Comparison of ENCODE assay signal across 16 mouse cellular contexts in the genomic region with DNA sequence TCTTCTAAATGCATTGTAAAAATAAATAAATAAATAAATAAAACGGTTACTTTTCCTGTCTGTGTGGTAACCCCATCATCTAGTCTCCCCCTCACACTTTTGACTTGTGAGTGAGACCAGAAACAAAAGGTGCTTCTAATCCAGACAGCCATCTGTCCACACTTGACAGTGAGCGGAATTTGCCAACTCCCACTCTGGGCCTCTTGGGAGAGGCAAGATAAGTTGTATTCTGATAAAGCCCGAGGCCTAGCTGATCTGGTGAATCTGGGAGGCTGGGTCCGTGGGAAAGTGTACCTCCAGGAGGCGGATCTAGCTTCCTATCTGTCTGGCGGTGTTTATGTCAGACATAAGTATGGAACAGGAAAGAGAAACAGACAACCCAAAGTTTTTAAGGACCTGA. TPM values are rescaled to one million over a fixed set of nuclear protein-coding genes. Genes with fewer than 3 reads are reported as not detected.
DNase-seq lines count a peak whose midpoint lies in the region; ATAC-seq and TF ChIP-seq lines count a peak whose summit lies in the region.
"Had no signal": no experiment of that assay in that cellular context is flagged by ENCODE, and none has a peak within 500 bp of the region (broad histone marks: within the 10 kb centered on the region; RNA-seq: fewer than 3 reads in every experiment).

No protein-coding gene starts in this region.

- peak overlapping the region; percentile 45 for H3K27ac ChIP-seq in heart, embryonic 15.5 days
- no peak overlapping the region for H3K27ac ChIP-seq in liver, embryonic 14.5 days
- no peak overlapping the region for H3K27ac ChIP-seq in forebrain, embryonic 12.5 days
- H3K27ac ChIP-seq: neural tube, embryonic 13.5 days had no signal

- no peak for ATAC-seq in heart, embryonic 15.5 days (replicated peaks; ENCODE audit: insufficient number of reproducible peaks, insufficient read depth, low FRiP score, low read depth)
- peak; percentile 76; the same call in 1 of the 2 replicates for ATAC-seq in liver, embryonic 14.5 days (ENCODE audit: insufficient read depth)
- no peak for ATAC-seq in forebrain, embryonic 12.5 days (ENCODE audit: low FRiP score)
- ATAC-seq: forebrain, embryonic 14.5 days had no signal

- peak overlapping the region; percentile 18; the same call in 1 of the 2 replicates for H3K4me2 ChIP-seq in heart, embryonic 15.5 days
- peak overlapping the region; percentile 1; the same call in 1 of the 2 replicates for H3K4me2 ChIP-seq in liver, embryonic 14.5 days (ENCODE audit: low read depth)
- no peak overlapping the region for H3K4me2 ChIP-seq in forebrain, embryonic 12.5 days
- H3K4me2 ChIP-seq: neural tube, embryonic 13.5 days had no signal

- intact Hi-C loops in heart, postnatal 10 days (cut with DNase I): no loop called here

- peak; percentile 61 for TF ChIP-seq EP300 in liver, embryonic 14.5 days (IDR thresholded peaks at IDR 0.05; ENCODE audit: low read depth)

- WGBS in heart, embryonic 15.5 days: 12% methylated on average over 6 of the region's 6 CpGs
- 14% methylated on average over 6 of the region's 6 CpGs for WGBS in liver, embryonic 14.5 days (ENCODE audit: insufficient replicate concordance)
- 66% methylated on average over 6 of the region's 6 CpGs for WGBS in forebrain, embryonic 12.5 days

- H3K9me3 ChIP-seq in heart, embryonic 15.5 days (replicated peaks): no peaks in the 10 kb centered on the region
- H3K9me3 ChIP-seq in liver, embryonic 14.5 days (ENCODE audit: control insufficient read depth, low read length): no peaks in the 10 kb centered on the region
- no peaks in the 10 kb centered on the region for H3K9me3 ChIP-seq in forebrain, embryonic 12.5 days

- no peak overlapping the region for H3K9ac ChIP-seq in heart, embryonic 15.5 days
- no peak overlapping the region for H3K9ac ChIP-seq in liver, embryonic 14.5 days (replicated peaks)
- H3K9ac ChIP-seq in forebrain, embryonic 12.5 days: no peak overlapping the region
- H3K9ac ChIP-seq: neural tube, embryonic 13.5 days had no signal

- no peak overlapping the region for H3K4me3 ChIP-seq in heart, embryonic 15.5 days
- no peak overlapping the region for H3K4me3 ChIP-seq in liver, embryonic 14.5 days (ENCODE audit: insufficient read depth in 1 of 2, low read depth in 2 of 2, low read length in 2 of 2)
- no peak overlapping the region for H3K4me3 ChIP-seq in forebrain, embryonic 12.5 days (replicated peaks)
- H3K4me3 ChIP-seq: megakaryocyte, embryonic 14.5 days; neural tube, embryonic 13.5 days had no signal

- H3K27me3 ChIP-seq in heart, embryonic 15.5 days: no peaks in the 10 kb centered on the region
- no peaks in the 10 kb centered on the region for H3K27me3 ChIP-seq in liver, embryonic 14.5 days (ENCODE audit: control insufficient read depth, insufficient read depth, low read length)
- H3K27me3 ChIP-seq in forebrain, embryonic 12.5 days: peaks cover 36% of the 10 kb centered on the region
- H3K27me3 ChIP-seq: megakaryocyte, embryonic 14.5 days had no signal

- H3K36me3 ChIP-seq in heart, embryonic 15.5 days: no peaks in the 10 kb centered on the region
- H3K36me3 ChIP-seq in liver, embryonic 14.5 days (replicated peaks; ENCODE audit: control insufficient read depth, insufficient read depth, low read depth): no peaks in the 10 kb centered on the region
- H3K36me3 ChIP-seq in forebrain, embryonic 12.5 days (replicated peaks): no peaks in the 10 kb centered on the region
- H3K36me3 ChIP-seq: neural tube, embryonic 13.5 days had no signal

- peak; percentile 54 to 64 for DNase-seq in cerebellum, postnatal 10 days
- no peak for DNase-seq in cerebellum, adult 11-12 months
- no peak for DNase-seq in heart, postnatal 10 days
- peak; percentile 58 for DNase-seq in brain, adult 2 months (ENCODE audit: low read depth, low spot score)
- peak; percentile 9 to 20 (median 9) for DNase-seq in liver, embryonic 14.5 days (ENCODE audit: low read depth in 3 of 3, low spot score in 3 of 3)
- no peak for DNase-seq in urinary bladder, postnatal 25 days (ENCODE audit: low spot score)
- DNase-seq: adrenal gland, postnatal 36 days; cerebellum, adult 11 months had no signal

- TF ChIP-seq CTCF in liver, embryonic 14.5 days (IDR thresholded peaks at IDR 0.05; ENCODE audit: low read depth): no peak

- peaks cover 63% of the 10 kb centered on the region for H3K4me1 ChIP-seq in heart, embryonic 15.5 days (replicated peaks)
- peaks cover 0 to 12% of the 10 kb centered on the region in 2 experiments; a peak in 3 of 4 replicates for H3K4me1 ChIP-seq in liver, embryonic 14.5 days (replicated peaks; ENCODE audit: control insufficient read depth in 2 of 2, insufficient read depth in 2 of 2, low read length in 1 of 2)
- H3K4me1 ChIP-seq in forebrain, embryonic 12.5 days: peaks cover 22% of the 10 kb centered on the region
- H3K4me1 ChIP-seq: megakaryocyte, embryonic 14.5 days had no signal

RNA-seq across cellular contexts. Expression of gene Spon1, which starts 52.3 kb away (rescaled TPM):
- 57.4 and 68.4 TPM in 2 replicates for polyA plus RNA-seq in heart, embryonic 15.5 days (2015; fragmentation: Nextera tagmentation; extraction: Ambion mirVana)
- 10 to 100 TPM; 14.5 to 17.5 TPM for total RNA-seq in heart, postnatal 10 days (2021)
- 0.16 and 0.36 TPM in 2 replicates for polyA plus RNA-seq in liver, embryonic 14.5 days (2012; rRNA removed)
- polyA plus RNA-seq in liver, embryonic 14.5 days (2014; fragmentation: Nextera tagmentation; extraction: Ambion mirVana): 0.25 and 0.39 TPM in 2 replicates
- 12.5 and 14.8 TPM in 2 replicates for polyA plus RNA-seq in forebrain, embryonic 12.5 days (2016; fragmentation: Nextera tagmentation; extraction: Ambion mirVana)
- total RNA-seq: CH12.LX; granulocyte monocyte progenitor cell, adult 5-6 weeks; monocyte, adult 5-6 weeks had no signal

Comparison
In these comparisons a context has a peak if more than half of its experiments do, and no peak if none do; other contexts are left out.
1. DNase-seq: peak in cerebellum, postnatal 10 days (2 of 2), brain, adult 2 months (single experiment) and liver, embryonic 14.5 days (3 of 3); none in cerebellum, adult 11-12 months (single experiment), heart, postnatal 10 days (0 of 2) and urinary bladder, postnatal 25 days (single experiment).